ENCODE assay signal across 24 mouse cellular contexts in genomic region chr16:14476056-14476455, GRCm38 (mm10).
"Had no signal": no experiment of that assay in that cellular context is flagged by ENCODE, and none has a peak within 500 bp of the region (broad histone marks: within the 10 kb centered on the region; RNA-seq: fewer than 3 reads in every experiment).

No protein-coding gene starts in this region.

- DNase-seq: gastrocnemius, adult 2 months; gastrocnemius, postnatal 10 days; gastrocnemius, postnatal 25 days; heart, postnatal 14 days; heart, postnatal 4 days; kidney, adult 18-20 months; kidney, adult 8-10 months; kidney, postnatal 10 days; kidney, postnatal 25 days; kidney, postnatal 4 days; liver, embryonic 13.5 days had no signal

- H3K36me3 ChIP-seq: heart, embryonic 15.5 days; intestine, embryonic 15.5 days had no signal

- H3K4me3 ChIP-seq: gastrocnemius, adult 2 months; heart, adult 2 months; heart, embryonic 13.5 days; heart, embryonic 15.5 days; hindbrain, embryonic 10.5 days; hindbrain, embryonic 12.5 days; intestine, embryonic 15.5 days; layer of hippocampus, adult 2 months; left cerebral cortex, adult 2 months; limb, embryonic 12.5 days; liver, embryonic 13.5 days had no signal

- ATAC-seq: hindbrain, embryonic 16.5 days; inflammation-experienced regulatory T-cells, adult 6 months; intestine, embryonic 15.5 days; intestine, postnatal 0 days had no signal

- H3K4me1 ChIP-seq: heart, embryonic 13.5 days; heart, embryonic 15.5 days; hindbrain, embryonic 10.5 days; hindbrain, embryonic 12.5 days; intestine, embryonic 15.5 days; limb, embryonic 12.5 days had no signal

- H3K27me3 ChIP-seq: heart, embryonic 15.5 days; hindbrain, embryonic 12.5 days; intestine, embryonic 15.5 days; limb, embryonic 12.5 days; liver, embryonic 13.5 days had no signal

- H3K9ac ChIP-seq: heart, embryonic 13.5 days; heart, embryonic 15.5 days; hindbrain, embryonic 12.5 days; hindbrain, embryonic 14.5 days; intestine, embryonic 15.5 days; limb, embryonic 12.5 days; liver, embryonic 13.5 days had no signal

- H3K4me2 ChIP-seq: heart, embryonic 13.5 days; heart, embryonic 15.5 days; hindbrain, embryonic 12.5 days; hindbrain, embryonic 14.5 days; intestine, embryonic 15.5 days; limb, embryonic 12.5 days; liver, embryonic 13.5 days had no signal

- H3K27ac ChIP-seq: gastrocnemius, adult 2 months; heart, adult 2 months; heart, embryonic 13.5 days; heart, embryonic 15.5 days; hindbrain, embryonic 10.5 days; hindbrain, embryonic 12.5 days; hindbrain, embryonic 14.5 days; intestine, embryonic 15.5 days; layer of hippocampus, adult 2 months; left cerebral cortex, adult 2 months; limb, embryonic 12.5 days; liver, embryonic 13.5 days had no signal

- H3K9me3 ChIP-seq: heart, embryonic 13.5 days; heart, embryonic 15.5 days; hindbrain, embryonic 10.5 days; hindbrain, embryonic 12.5 days; intestine, embryonic 15.5 days; limb, embryonic 12.5 days; liver, embryonic 13.5 days had no signal
